In genomic region chr11:93988328-93989062, GRCm38 (mm10) we compare ENCODE assay signal across 10 mouse cellular contexts. TPM values are rescaled to one million over a fixed set of nuclear protein-coding genes. Genes with fewer than 3 reads are reported as not detected.
DNase-seq lines count a peak whose midpoint lies in the region; ATAC-seq and TF ChIP-seq lines count a peak whose summit lies in the region.
"Had no signal": no experiment of that assay in that cellular context is flagged by ENCODE, and none has a peak within 500 bp of the region (broad histone marks: within the 10 kb centered on the region; RNA-seq: fewer than 3 reads in every experiment).

No protein-coding gene starts in this region.

- no peak for TF ChIP-seq CTCF in lung, adult 2 months (IDR thresholded peaks at IDR 0.05; ENCODE audit: insufficient read depth, low read length)

- TF ChIP-seq POLR2A in lung, adult 2 months (IDR thresholded peaks at IDR 0.05; ENCODE audit: borderline replicate concordance, extremely low read depth, low read depth, low read length) = no peak

- peak; percentile 24 to 45 for DNase-seq in lung, adult 18-20 months
- DNase-seq in lung, adult 2 months = no peak
- DNase-seq in kidney, postnatal 36 days = peak; percentile 73 to 76
- no peak for DNase-seq in gastrocnemius, adult 18-20 months (ENCODE audit: low spot score)
- DNase-seq in urinary bladder, adult 2 months (ENCODE audit: low spot score) = no peak
- DNase-seq in cerebellum, postnatal 25 days = no peak
- DNase-seq: cerebellum, adult 11-12 months; retina, postnatal 1 day had no signal

- H3K4me1 ChIP-seq in lung, adult 2 months (ENCODE audit: control insufficient read depth, insufficient read depth, low read length) = peaks cover 11% of the 10 kb centered on the region
- H3K4me1 ChIP-seq in heart, embryonic 15.5 days (replicated peaks) = peaks cover 18% of the 10 kb centered on the region
- peaks cover 10% of the 10 kb centered on the region; the same call in 1 of the 2 replicates for H3K4me1 ChIP-seq in stomach, embryonic 15.5 days

- H3K27me3 ChIP-seq in heart, embryonic 15.5 days = no peaks in the 10 kb centered on the region
- H3K27me3 ChIP-seq in stomach, embryonic 15.5 days (replicated peaks) = no peaks in the 10 kb centered on the region

- peak overlapping the region; percentile 8 for H3K4me2 ChIP-seq in heart, embryonic 15.5 days
- peak overlapping the region; percentile 5; the same call in 1 of the 2 replicates for H3K4me2 ChIP-seq in stomach, embryonic 15.5 days

- 30% methylated on average over 12 of the region's 12 CpGs for WGBS in lung, adult 2 months
- WGBS in heart, embryonic 15.5 days = 36% methylated on average over 12 of the region's 12 CpGs
- WGBS in stomach, embryonic 15.5 days = 41% methylated on average over 12 of the region's 12 CpGs

- no peak overlapping the region for H3K4me3 ChIP-seq in lung, adult 2 months (replicated peaks; ENCODE audit: extremely low read depth, low read depth, low read length)
- H3K4me3 ChIP-seq in heart, embryonic 15.5 days = no peak overlapping the region
- H3K4me3 ChIP-seq in stomach, embryonic 15.5 days (replicated peaks) = no peak overlapping the region

- H3K9ac ChIP-seq in heart, embryonic 15.5 days = no peak overlapping the region
- no peak overlapping the region for H3K9ac ChIP-seq in stomach, embryonic 15.5 days

- no peaks in the 10 kb centered on the region for H3K9me3 ChIP-seq in heart, embryonic 15.5 days (replicated peaks)
- H3K9me3 ChIP-seq in stomach, embryonic 15.5 days = no peaks in the 10 kb centered on the region

- peak overlapping the region; percentile 92 for H3K27ac ChIP-seq in heart, embryonic 15.5 days
- H3K27ac ChIP-seq in stomach, embryonic 15.5 days = peak overlapping the region; percentile 71

- peak; percentile 68 for ATAC-seq in heart, embryonic 15.5 days (replicated peaks; ENCODE audit: insufficient number of reproducible peaks, insufficient read depth, low FRiP score, low read depth)
- ATAC-seq in stomach, embryonic 15.5 days (ENCODE audit: insufficient read depth, low FRiP score, low read depth) = no peak

- no peaks in the 10 kb centered on the region for H3K36me3 ChIP-seq in heart, embryonic 15.5 days
- H3K36me3 ChIP-seq in stomach, embryonic 15.5 days = no peaks in the 10 kb centered on the region

RNA-seq across cellular contexts. Expression of gene Spag9, which starts 7.4 kb away (rescaled TPM):
- 23.1 and 33.9 TPM in 2 replicates for polyA plus RNA-seq in lung, adult 2 months (2012; rRNA removed)
- 33.7 and 34.1 TPM in 2 replicates for polyA plus RNA-seq in heart, embryonic 15.5 days (2015; fragmentation: Nextera tagmentation; extraction: Ambion mirVana)
- 36.2 and 45.6 TPM in 2 replicates for polyA plus RNA-seq in stomach, embryonic 15.5 days (2015; fragmentation: Nextera tagmentation; extraction: Ambion mirVana)
- total RNA-seq in gastrocnemius, adult 18-20 months (2021) = 100 to 1,000 TPM; 134 to 170 TPM
- 42.1 and 42.9 TPM in 2 replicates for polyA plus RNA-seq in urinary bladder, adult 2 months (2012; rRNA removed)

RNA-seq across cellular contexts. Expression of gene Nme1, which starts 20.2 kb away (rescaled TPM):
- 42.7 and 73.7 TPM in 2 replicates for polyA plus RNA-seq in lung, adult 2 months (2012; rRNA removed)
- 69.6 and 74.1 TPM in 2 replicates for polyA plus RNA-seq in heart, embryonic 15.5 days (2015; fragmentation: Nextera tagmentation; extraction: Ambion mirVana)
- 147 and 174 TPM in 2 replicates for polyA plus RNA-seq in stomach, embryonic 15.5 days (2015; fragmentation: Nextera tagmentation; extraction: Ambion mirVana)
- total RNA-seq in gastrocnemius, adult 18-20 months (2021) = 10 to 100 TPM in 1 of 2 experiments, 1 to 10 TPM in 1; 10.0 to 11.6 TPM
- polyA plus RNA-seq in urinary bladder, adult 2 months (2012; rRNA removed) = 44.7 and 65.0 TPM in 2 replicates

RNA-seq across cellular contexts. Expression of gene Gm20390, which starts 20.4 kb away (rescaled TPM):
- polyA plus RNA-seq in lung, adult 2 months (2012; rRNA removed) = 8.2 and 8.5 TPM in 2 replicates
- polyA plus RNA-seq in heart, embryonic 15.5 days (2015; fragmentation: Nextera tagmentation; extraction: Ambion mirVana) = 185 and 232 TPM in 2 replicates
- 345 and 399 TPM in 2 replicates for polyA plus RNA-seq in stomach, embryonic 15.5 days (2015; fragmentation: Nextera tagmentation; extraction: Ambion mirVana)
- 10 to 100 TPM; 10.2 to 16.0 TPM for total RNA-seq in gastrocnemius, adult 18-20 months (2021)
- polyA plus RNA-seq in urinary bladder, adult 2 months (2012; rRNA removed) = 49.4 and 49.9 TPM in 2 replicates

RNA-seq across cellular contexts. Expression of gene Nme2, which starts 32.4 kb away (rescaled TPM):
- 107 and 124 TPM in 2 replicates for polyA plus RNA-seq in lung, adult 2 months (2012; rRNA removed)
- 350 and 462 TPM in 2 replicates for polyA plus RNA-seq in heart, embryonic 15.5 days (2015; fragmentation: Nextera tagmentation; extraction: Ambion mirVana)
- 266 and 295 TPM in 2 replicates for polyA plus RNA-seq in stomach, embryonic 15.5 days (2015; fragmentation: Nextera tagmentation; extraction: Ambion mirVana)
- 100 to 1,000 TPM; 569 to 638 TPM for total RNA-seq in gastrocnemius, adult 18-20 months (2021)
- polyA plus RNA-seq in urinary bladder, adult 2 months (2012; rRNA removed) = 209 and 211 TPM in 2 replicates

Comparison
In these comparisons a context has a peak if more than half of its experiments do, and no peak if none do; other contexts are left out.
1. DNase-seq: peak in lung, adult 18-20 months (2 of 2) and kidney, postnatal 36 days (2 of 2); none in lung, adult 2 months (single experiment), gastrocnemius, adult 18-20 months (single experiment), urinary bladder, adult 2 months (single experiment) and cerebellum, postnatal 25 days (0 of 2).